Mouse (Mus musculus) myocyte (in vitro differentiated cells): ENCODE data around the gene Hdac6. TPM values are rescaled to one million over a fixed set of nuclear protein-coding genes. Genes with fewer than 3 reads are reported as not detected.

Experiments
- H3K27me3 ChIP-seq: one replicate; pipeline ENCODE4 v1.6.1; 2011; ENCODE audit not compliant: control insufficient read depth, insufficient read depth, insufficient read length
- H3K36me3 ChIP-seq: one replicate; pipeline ENCODE4 v1.6.1; 2011; ENCODE audit not compliant: control insufficient read depth, insufficient read depth
- H3K4me2 ChIP-seq: one replicate; pipeline ENCODE4 v1.6.1; 2011; ENCODE audit warnings: low read depth, control low read depth
- H3K4me3 ChIP-seq: one replicate; pipeline ENCODE4 v1.5.1; 2011; ENCODE audit warnings: mild to moderate bottlenecking, control low read depth, moderate library complexity
- H3K79me2 ChIP-seq: one replicate; pipeline ENCODE4 v1.6.1; 2011; ENCODE audit not compliant: control insufficient read depth, insufficient read depth
- H3ac ChIP-seq: one replicate; pipeline ENCODE4 v1.6.1; 2011; ENCODE audit not compliant: control insufficient read depth, insufficient read length
- CEBPB ChIP-seq: IDR thresholded peaks from 2 replicates; pipeline ENCODE4 v1.6.1; 2011; ENCODE audit warnings: mild to moderate bottlenecking, moderate library complexity; ENCODE audit not compliant: poor library complexity, insufficient read depth, severe bottlenecking
- E2F4 ChIP-seq: IDR thresholded peaks from one replicate; pipeline ENCODE4 v1.6.1; 2011; ENCODE audit warnings: mild to moderate bottlenecking, control low read depth, moderate library complexity; ENCODE audit not compliant: insufficient read depth
- MAX ChIP-seq: IDR thresholded peaks from one replicate; pipeline ENCODE4 v1.6.1; 2011; ENCODE audit warnings: low read depth, mild to moderate bottlenecking, control low read depth
- MYOD1 ChIP-seq, 3 experiments: IDR thresholded peaks; one replicate each; pipeline ENCODE4 v1.6.1; 2011; ENCODE audit warnings: control low read depth in 2 of 3, low read depth in 2 of 3, mild to moderate bottlenecking in 2 of 3, moderate library complexity in 1 of 3; ENCODE audit not compliant: insufficient read length in 2 of 3, control insufficient read depth in 1 of 3
- MYOG ChIP-seq, 3 experiments: IDR thresholded peaks; one replicate each; pipeline ENCODE4 v1.6.1; 2011; ENCODE audit warnings: control low read depth in 2 of 3, low read depth in 2 of 3, mild to moderate bottlenecking in 2 of 3; ENCODE audit not compliant: insufficient read length in 2 of 3, control insufficient read depth in 1 of 3, insufficient read depth in 1 of 3
- POLR2A ChIP-seq: IDR thresholded peaks from one replicate; pipeline ENCODE4 v1.6.1; 2011; ENCODE audit warnings: low read depth, mild to moderate bottlenecking, control low read depth, moderate library complexity; ENCODE audit not compliant: insufficient read length
- POLR2AphosphoS2 ChIP-seq: IDR thresholded peaks from one replicate; pipeline ENCODE4 v1.6.1; 2011; ENCODE audit warnings: low read depth, control low read depth; ENCODE audit not compliant: insufficient read length
- REST ChIP-seq: IDR thresholded peaks from one replicate; pipeline ENCODE4 v1.6.1; 2011; ENCODE audit warnings: mild to moderate bottlenecking, control low read depth, moderate library complexity; ENCODE audit not compliant: insufficient read depth, insufficient read length
- SRF ChIP-seq: IDR thresholded peaks from one replicate; pipeline ENCODE4 v1.6.1; 2011; ENCODE audit warnings: low read depth; ENCODE audit not compliant: control insufficient read depth, insufficient read length
- TCF12 ChIP-seq: IDR thresholded peaks from one replicate; pipeline ENCODE4 v1.6.1; 2011; ENCODE audit warnings: mild to moderate bottlenecking, control low read depth; ENCODE audit not compliant: poor library complexity, insufficient read depth, severe bottlenecking
- TCF3 ChIP-seq: IDR thresholded peaks from one replicate; pipeline ENCODE4 v1.6.1; 2011; ENCODE audit warnings: low read depth, control low read depth; ENCODE audit not compliant: insufficient read length
- USF1 ChIP-seq: IDR thresholded peaks from one replicate; pipeline ENCODE4 v1.6.1; 2011; ENCODE audit warnings: low read depth, mild to moderate bottlenecking, control low read depth, moderate library complexity
- polyA plus RNA-seq: library from polyadenylated mRNA; unstranded; fragments of >200 nt; fragmentation: generic; extraction: Trizol; gene quantifications from one replicate; pipeline ENCODE4 v1.2.1, GENCODE M21; 2012; ENCODE audit warnings: missing spikeins

Hdac6 gene
- polyA plus RNA-seq, 1 experiment: 11.5 TPM

GRCm38 (mm10) chrX:7898211-7898610, 49.5 kb downstream of the Hdac6 start:
- Histone ChIP-seq H3K4me3 (peak overlapping the region; percentile 53), H3ac (no peak overlapping the region), H3K79me2 (peaks cover 13% of the 10 kb centered on the region), H3K27me3 (no peaks in the 10 kb centered on the region), H3K36me3 (peaks cover 7% of the 10 kb centered on the region), H3K4me2 (peak overlapping the region; percentile 80)
- no peak for TF ChIP-seq MYOG (IDR thresholded peaks at IDR 0.05; ENCODE audit: control insufficient read depth in 1 of 3, insufficient read depth in 1 of 3, insufficient read length in 2 of 3, low read depth in 2 of 3)
- no peak for TF ChIP-seq POLR2AphosphoS2
- TF ChIP-seq USF1: no peak
- TF ChIP-seq E2F4: no peak
- TF ChIP-seq SRF: no peak
- TF ChIP-seq REST: no peak
- no peak for TF ChIP-seq MAX
- TF ChIP-seq TCF3: no peak
- no peak for TF ChIP-seq POLR2A
- TF ChIP-seq TCF12: no peak
- no peak for TF ChIP-seq MYOD1 (IDR thresholded peaks at IDR 0.05; ENCODE audit: control insufficient read depth in 1 of 3, insufficient read length in 2 of 3, low read depth in 2 of 3)
- no peak for TF ChIP-seq CEBPB

GRCm38 (mm10) chrX:7883841-7884567, 63.7 kb downstream of the Hdac6 start, which contains the start of gene Slc35a2:
TSS of gene Slc35a2 (plus strand) at chrX:7884028.
- Histone ChIP-seq H3K79me2 (peaks cover 11% of the 10 kb centered on the region), H3K4me3 (peak within 1 kb of the TSS; percentile 48), H3K27me3 (no peaks in the 10 kb centered on the region), H3K36me3 (no peaks in the 10 kb centered on the region), H3ac (peak within 1 kb of the TSS; percentile 20), H3K4me2 (peak within 1 kb of the TSS; percentile 81)
- TF ChIP-seq USF1: no peak
- peak; percentile 65 for TF ChIP-seq POLR2A
- no peak for TF ChIP-seq MAX
- TF ChIP-seq CEBPB: no peak
- TF ChIP-seq MYOD1 (IDR thresholded peaks at IDR 0.05; ENCODE audit: control insufficient read depth in 1 of 3, insufficient read length in 2 of 3, low read depth in 2 of 3): peak in 2 of 3 experiments; percentile 6 to 43
- TF ChIP-seq REST: no peak
- TF ChIP-seq MYOG (IDR thresholded peaks at IDR 0.05; ENCODE audit: control insufficient read depth in 1 of 3, insufficient read depth in 1 of 3, insufficient read length in 2 of 3, low read depth in 2 of 3): no peak
- no peak for TF ChIP-seq TCF12
- no peak for TF ChIP-seq SRF
- peak; percentile 46 for TF ChIP-seq POLR2AphosphoS2
- TF ChIP-seq TCF3: no peak
- TF ChIP-seq E2F4: no peak

Other genes with a start within 250 kb of the Hdac6 start
- 38.9 TPM for gene Wdr45, start 233.6 kb downstream of the Hdac6 start, polyA plus RNA-seq
- 0.64 TPM for gene Gm45208, start 225.6 kb downstream of the Hdac6 start, polyA plus RNA-seq
- 64.4 TPM for gene Praf2, start 219.4 kb downstream of the Hdac6 start, polyA plus RNA-seq
- gene Ccdc120, start 197.0 kb downstream of the Hdac6 start, polyA plus RNA-seq: 2.4 TPM
- gene Tfe3, start 185.3 kb downstream of the Hdac6 start, polyA plus RNA-seq: 31.9 TPM
- gene Gripap1, start 158.1 kb downstream of the Hdac6 start, polyA plus RNA-seq: 19.8 TPM
- gene Kcnd1, start 125.6 kb downstream of the Hdac6 start, polyA plus RNA-seq: 0.16 TPM
- gene Otud5, start 106.5 kb downstream of the Hdac6 start, polyA plus RNA-seq: 36.3 TPM
- gene Pim2, start 69.6 kb downstream of the Hdac6 start, polyA plus RNA-seq: 3.0 TPM
- 32.9 TPM for gene Slc35a2, start 63.9 kb downstream of the Hdac6 start, polyA plus RNA-seq
- 79.5 TPM for gene Pqbp1, start 48.6 kb downstream of the Hdac6 start, polyA plus RNA-seq
- 44.1 TPM for gene Timm17b, start 48.5 kb downstream of the Hdac6 start, polyA plus RNA-seq
- not detected for gene Gm10491, start 40.1 kb downstream of the Hdac6 start, polyA plus RNA-seq
- not detected for gene Gm10490, start 38.3 kb downstream of the Hdac6 start, polyA plus RNA-seq
- not detected for gene Pcsk1n, start 28.1 kb downstream of the Hdac6 start, polyA plus RNA-seq
- not detected for gene Eras, start 19.3 kb downstream of the Hdac6 start, polyA plus RNA-seq
- gene Gata1, start 30.2 kb upstream of the Hdac6 start, polyA plus RNA-seq: not detected
- gene Glod5, start 70.6 kb upstream of the Hdac6 start, polyA plus RNA-seq: not detected
- gene Suv39h1, start 126.9 kb upstream of the Hdac6 start, polyA plus RNA-seq: 16.0 TPM
- 0.19 TPM for gene Was, start 142.6 kb upstream of the Hdac6 start, polyA plus RNA-seq
- gene Wdr13, start 185.0 kb upstream of the Hdac6 start, polyA plus RNA-seq: 16.1 TPM
- gene Rbm3, start 198.0 kb upstream of the Hdac6 start, polyA plus RNA-seq: 236 TPM
- gene Tbc1d25, start 228.3 kb upstream of the Hdac6 start, polyA plus RNA-seq: 12.5 TPM
- gene Ebp, start 245.6 kb upstream of the Hdac6 start, polyA plus RNA-seq: 116 TPM